Mouse (Mus musculus) hindbrain, postnatal 0 days (tissue): ENCODE measurements around the gene Ddx6. TPM values are rescaled to one million over a fixed set of nuclear protein-coding genes. Genes with fewer than 3 reads are reported as not detected.
A peak's percentile ranks its signal among the peaks of the same experiment; 100 is the strongest.

Experiments
- ATAC-seq: fragments of 200-750 bp; cut with Nextera tagmentation; 2 replicates; pipeline ENCODE4 v1.8.0; 2017; ENCODE audit warnings: mild to moderate bottlenecking, moderate TSS enrichment, moderate library complexity
- DNase-seq: peaks from one replicate; pipeline ENCODE4 v3.0.0-alpha.2; 2015; ENCODE audit warnings: low spot score
- H3K27ac ChIP-seq: fragments of 300-500 bp; sonication (generic); 2 replicates; pipeline ENCODE4 v1.5.1; 2014; ENCODE audit warnings: mild to moderate bottlenecking
- H3K27me3 ChIP-seq: fragments of 300-500 bp; sonication (generic); 2 replicates; pipeline ENCODE4 v1.6.1; 2014; ENCODE audit warnings: low read length, mixed read lengths; ENCODE audit not compliant: insufficient read depth
- H3K36me3 ChIP-seq: fragments of 300-500 bp; sonication (generic); 2 replicates; pipeline ENCODE4 v1.6.1; 2014; ENCODE audit warnings: low read length, mixed read lengths; ENCODE audit not compliant: insufficient read depth
- H3K4me1 ChIP-seq: fragments of 300-500 bp; sonication (generic); 2 replicates; pipeline ENCODE4 v1.6.1; 2014; ENCODE audit warnings: antibody characterized with exemption, low read length, mixed read lengths; ENCODE audit not compliant: insufficient read depth
- H3K4me2 ChIP-seq: fragments of 300-500 bp; sonication (generic); 2 replicates; pipeline ENCODE4 v1.6.1; 2014; ENCODE audit warnings: low read depth, mild to moderate bottlenecking, low read length, moderate library complexity, mixed read lengths
- H3K4me3 ChIP-seq: fragments of 300-500 bp; sonication (generic); 2 replicates; pipeline ENCODE4 v1.5.1; 2014; ENCODE audit warnings: low read length
- H3K9ac ChIP-seq: fragments of 300-500 bp; sonication (generic); replicated peaks from 2 replicates; pipeline ENCODE4 v1.6.1; 2014; ENCODE audit warnings: mild to moderate bottlenecking, low read length, moderate library complexity, mixed read lengths
- H3K9me3 ChIP-seq: fragments of 300-500 bp; sonication (generic); 2 replicates; pipeline ENCODE4 v1.6.1; 2016; ENCODE audit warnings: low read length, mixed read lengths
- CTCF ChIP-seq: IDR thresholded peaks from 2 replicates; pipeline ENCODE4 v1.5.1; 2016; ENCODE audit warnings: antibody characterized with exemption, control low read depth, low read depth
- WGBS: fragments of 180-500 bp; shearing (Covaris S2); extraction: QIAGEN DNeasy Blood & Tissue Kit; methylation state at CpG from one replicate; pipeline ENCODE4 v1.1.7; 2014; 5-methylcytosine and 5-hydroxymethylcytosine counted together
- polyA plus RNA-seq: library from polyadenylated mRNA; unstranded; fragments of >200 nt; fragmentation: Nextera tagmentation; extraction: Ambion mirVana; gene quantifications from 2 replicates; pipeline ENCODE4 v1.2.1, GENCODE M21; 2015
- total RNA-seq: library from RNA; depleted of rRNA; stranded (reverse); fragments of >200 nt; gene quantifications from 2 replicates; pipeline ENCODE4 v1.2.3, GENCODE M21; 2014; rRNA removed

The Ddx6 gene
- total and polyA plus RNA-seq, 2 experiments from 2014 or later = 22.7 to 52.9 TPM

- Histone ChIP-seq H3K27me3 (no peaks in the 10 kb centered on the region), H3K27ac (no peak overlapping the region), H3K4me3 (no peak overlapping the region), H3K9ac (no peak overlapping the region), H3K36me3 (no peaks in the 10 kb centered on the region), H3K4me2 (no peak overlapping the region), H3K9me3 (no peaks in the 10 kb centered on the region), H3K4me1 (no peaks in the 10 kb centered on the region)
- DNase-seq (no peak), ATAC-seq (no peak)
- 97% methylated on average over 2 of the region's 2 CpGs for WGBS
- peak; percentile 44 for TF ChIP-seq CTCF
Measured at GRCm38 (mm10) chr9:44678288-44678871, 73.7 kb downstream of the Ddx6 start.

DNA sequence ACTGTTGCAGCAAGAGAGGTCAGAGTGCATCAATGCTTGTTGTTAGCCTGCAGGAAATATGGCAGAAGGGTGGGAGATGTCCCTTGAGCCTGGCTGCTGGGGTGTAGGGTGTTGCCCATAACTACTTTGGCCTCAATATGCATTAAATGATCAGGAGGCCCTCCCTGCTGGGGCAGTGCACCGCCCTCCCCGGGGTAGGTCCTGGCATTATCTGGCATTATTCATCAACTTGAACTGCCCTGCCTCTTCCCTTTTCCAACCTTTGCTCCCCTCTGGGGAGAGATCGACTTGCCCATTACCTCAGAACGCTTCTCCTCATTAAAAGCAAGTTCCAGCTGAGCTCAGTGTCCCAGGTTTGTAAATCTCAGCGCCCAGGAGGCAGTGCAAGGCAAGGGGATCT, 74.9 kb downstream of the Ddx6 start:
- Histone ChIP-seq H3K27ac (no peak overlapping the region), H3K9ac (no peak overlapping the region), H3K4me2 (no peak overlapping the region), H3K9me3 (no peaks in the 10 kb centered on the region), H3K4me3 (no peak overlapping the region), H3K36me3 (no peaks in the 10 kb centered on the region), H3K4me1 (no peaks in the 10 kb centered on the region), H3K27me3 (no peaks in the 10 kb centered on the region)
- WGBS = 63% methylated on average over 5 of the region's 5 CpGs
- DNase-seq (no peak), ATAC-seq (no peak)
- no peak for TF ChIP-seq CTCF

DNA sequence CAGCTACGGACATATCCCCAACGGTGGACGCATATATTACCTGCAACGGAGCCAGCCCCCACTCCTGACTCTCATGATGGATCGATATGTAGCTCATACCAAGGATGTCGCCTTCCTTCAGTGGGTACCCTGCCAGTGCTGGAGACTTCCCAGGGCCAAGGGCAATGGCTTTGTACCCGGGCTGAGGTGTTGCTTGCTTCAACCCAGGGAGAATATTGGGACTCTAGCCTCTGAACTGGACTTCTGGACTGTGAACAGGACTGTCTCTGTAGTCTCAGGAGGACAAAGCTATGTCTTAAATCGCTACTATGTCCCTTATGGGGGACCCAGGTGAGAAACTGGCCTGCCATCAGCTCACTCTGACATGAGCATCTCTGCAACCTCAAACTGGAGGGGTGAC, 78.4 kb downstream of the Ddx6 start:
- H3K9me3 ChIP-seq = no peaks in the 10 kb centered on the region
- 87% methylated on average over 8 of the region's 8 CpGs for WGBS
- H3K36me3 ChIP-seq = 0 out of 2 replicates have a peak, but pooled peaks cover 7% of the 10 kb centered on the region
- no peak for ATAC-seq
- no peaks in the 10 kb centered on the region for H3K27me3 ChIP-seq
- H3K4me2 ChIP-seq = no peak overlapping the region
- no peak overlapping the region for H3K4me3 ChIP-seq
- H3K4me1 ChIP-seq = peaks cover 15% of the 10 kb centered on the region
- DNase-seq = no peak
- no peak overlapping the region for H3K27ac ChIP-seq
- TF ChIP-seq CTCF = no peak
- no peak overlapping the region for H3K9ac ChIP-seq

GRCm38 (mm10) chr9:44685346-44686330, 80.9 kb downstream of the Ddx6 start:
- H3K36me3 ChIP-seq = 0 out of 2 replicates have a peak, but pooled peaks cover 12% of the 10 kb centered on the region
- DNase-seq (peak; percentile 90), ATAC-seq (peak; percentile 54)
- WGBS = 27% methylated on average over 14 of the region's 14 CpGs
- no peak overlapping the region for H3K9ac ChIP-seq
- peaks cover 15% of the 10 kb centered on the region for H3K4me1 ChIP-seq
- H3K4me3 ChIP-seq = no peak overlapping the region
- H3K4me2 ChIP-seq = no peak overlapping the region
- H3K9me3 ChIP-seq = no peaks in the 10 kb centered on the region
- H3K27me3 ChIP-seq = no peaks in the 10 kb centered on the region
- 0 out of 2 replicates have a peak overlapping the region, but pooled peaks have one; percentile 3 for H3K27ac ChIP-seq
- TF ChIP-seq CTCF = peak; percentile 100

DNA sequence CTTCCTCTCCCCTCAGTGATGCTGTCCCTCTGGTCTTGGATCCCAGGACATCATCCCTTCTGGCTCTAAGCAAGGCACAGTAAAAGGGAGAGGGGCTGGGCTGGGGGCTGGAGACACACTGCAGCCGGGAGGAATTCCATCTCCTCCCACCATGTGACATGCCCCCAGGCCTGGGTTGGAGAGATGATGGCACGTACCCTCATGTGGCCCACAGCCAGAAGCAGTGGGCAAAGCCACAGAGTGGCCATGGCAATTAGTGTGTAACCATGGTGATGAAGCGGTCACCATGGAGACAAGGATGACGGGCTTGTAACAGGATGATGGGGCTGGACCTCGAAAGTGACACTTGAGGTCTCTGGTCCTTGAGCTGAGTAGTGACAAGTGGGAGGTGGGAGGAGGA, 81.9 kb downstream of the Ddx6 start:
- Histone ChIP-seq H3K27me3 (no peaks in the 10 kb centered on the region), H3K9me3 (no peaks in the 10 kb centered on the region), H3K27ac (peak overlapping the region; percentile 56; the same call in 1 of the 2 replicates), H3K4me2 (0 out of 2 replicates have a peak overlapping the region, but pooled peaks have one; percentile 7), H3K4me1 (peaks cover 15% of the 10 kb centered on the region), H3K9ac (no peak overlapping the region), H3K4me3 (no peak overlapping the region), H3K36me3 (peaks cover 18% of the 10 kb centered on the region; the same call in 1 of the 2 replicates)
- ATAC-seq = peak; percentile 77
- 18% methylated on average over 5 of the region's 5 CpGs for WGBS
- TF ChIP-seq CTCF = no peak
- peak; percentile 90 for DNase-seq

DNA sequence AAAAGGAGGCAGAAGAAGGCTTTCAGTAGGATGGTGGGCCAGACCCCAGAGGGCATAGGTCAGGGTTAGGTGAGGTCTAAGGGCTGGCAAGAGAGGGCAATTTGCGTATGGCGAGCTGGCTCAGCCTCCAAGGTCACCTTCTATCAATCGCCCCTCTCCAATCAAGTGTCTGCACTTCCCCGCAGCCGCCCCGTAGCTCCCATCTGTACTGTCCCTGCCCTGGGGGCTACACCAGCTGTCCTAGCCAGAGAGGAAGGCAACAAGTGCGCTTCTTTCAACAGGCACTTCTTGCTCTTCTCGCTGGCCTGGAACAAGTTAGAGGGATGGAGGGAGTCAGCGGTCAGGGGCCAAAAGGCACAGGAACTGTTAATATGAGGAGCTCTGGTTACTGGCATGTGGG, 83.3 kb downstream of the Ddx6 start:
- Histone ChIP-seq H3K4me1 (peaks cover 15% of the 10 kb centered on the region), H3K4me2 (no peak overlapping the region), H3K27me3 (no peaks in the 10 kb centered on the region), H3K4me3 (no peak overlapping the region), H3K9ac (no peak overlapping the region), H3K36me3 (peaks cover 20% of the 10 kb centered on the region; the same call in 1 of the 2 replicates), H3K27ac (no peak overlapping the region), H3K9me3 (no peaks in the 10 kb centered on the region)
- peak; percentile 31 for DNase-seq
- TF ChIP-seq CTCF = no peak
- WGBS = 54% methylated on average over 9 of the region's 9 CpGs
- no peak for ATAC-seq

Other genes starting within 250 kb of the Ddx6 start
- gene Vps11, start 243.2 kb upstream of the Ddx6 start, total RNA-seq = 41.6 and 53.2 TPM in 2 replicates
- 39.3 and 39.9 TPM in 2 replicates for gene Vps11, start 243.2 kb upstream of the Ddx6 start, polyA plus RNA-seq
- 60.6 and 95.7 TPM in 2 replicates for gene Hyou1, start 225.4 kb upstream of the Ddx6 start, total RNA-seq
- gene Hyou1, start 225.4 kb upstream of the Ddx6 start, polyA plus RNA-seq = 15.5 and 17.4 TPM in 2 replicates
- 72.7 and 93.9 TPM in 2 replicates for gene Slc37a4, start 208.0 kb upstream of the Ddx6 start, total RNA-seq
- gene Slc37a4, start 208.0 kb upstream of the Ddx6 start, polyA plus RNA-seq = 40.2 and 40.3 TPM in 2 replicates
- gene Rps25, start 197.8 kb upstream of the Ddx6 start, total RNA-seq = 190 and 229 TPM in 2 replicates
- gene Rps25, start 197.8 kb upstream of the Ddx6 start, polyA plus RNA-seq = 1,650 and 1,709 TPM in 2 replicates
- gene Trappc4, start 197.3 kb upstream of the Ddx6 start, total RNA-seq = 108 and 120 TPM in 2 replicates
- 293 and 307 TPM in 2 replicates for gene Trappc4, start 197.3 kb upstream of the Ddx6 start, polyA plus RNA-seq
- 14.7 and 23.6 TPM in 2 replicates for gene Ccdc84, start 186.3 kb upstream of the Ddx6 start, total RNA-seq
- gene Ccdc84, start 186.3 kb upstream of the Ddx6 start, polyA plus RNA-seq = 26.0 and 31.1 TPM in 2 replicates
- not detected in 2 replicates for gene Foxr1, start 163.8 kb upstream of the Ddx6 start, total RNA-seq
- not detected in 2 replicates for gene Foxr1, start 163.8 kb upstream of the Ddx6 start, polyA plus RNA-seq
- gene Upk2, start 149.9 kb upstream of the Ddx6 start, total RNA-seq = not detected in 2 replicates
- not detected in 2 replicates for gene Upk2, start 149.9 kb upstream of the Ddx6 start, polyA plus RNA-seq
- gene Bcl9l, start 122.1 kb upstream of the Ddx6 start, total RNA-seq = 32.7 and 44.5 TPM in 2 replicates
- 7.8 and 8.4 TPM in 2 replicates for gene Bcl9l, start 122.1 kb upstream of the Ddx6 start, polyA plus RNA-seq
- gene Cxcr5, start 43.0 kb upstream of the Ddx6 start, total RNA-seq = not detected in 2 replicates
- not detected in 2 replicates for gene Cxcr5, start 43.0 kb upstream of the Ddx6 start, polyA plus RNA-seq
- gene Treh, start 68.3 kb downstream of the Ddx6 start, total RNA-seq = not detected in 2 replicates
- not detected in 2 replicates for gene Treh, start 68.3 kb downstream of the Ddx6 start, polyA plus RNA-seq
- 114 and 152 TPM in 2 replicates for gene Phldb1, start 130.3 kb downstream of the Ddx6 start, total RNA-seq
- 31.9 and 35.3 TPM in 2 replicates for gene Phldb1, start 130.3 kb downstream of the Ddx6 start, polyA plus RNA-seq
- gene Arcn1, start 163.0 kb downstream of the Ddx6 start, total RNA-seq = 77.1 and 88.4 TPM in 2 replicates
- gene Arcn1, start 163.0 kb downstream of the Ddx6 start, polyA plus RNA-seq = 102 and 109 TPM in 2 replicates
- gene Ift46, start 163.0 kb downstream of the Ddx6 start, total RNA-seq = 56.0 and 61.6 TPM in 2 replicates
- 142 and 144 TPM in 2 replicates for gene Ift46, start 163.0 kb downstream of the Ddx6 start, polyA plus RNA-seq
- gene Tmem25, start 194.4 kb downstream of the Ddx6 start, total RNA-seq = 26.3 and 41.3 TPM in 2 replicates
- 28.9 and 31.9 TPM in 2 replicates for gene Tmem25, start 194.4 kb downstream of the Ddx6 start, polyA plus RNA-seq
- not detected in 2 replicates for gene Ttc36, start 198.2 kb downstream of the Ddx6 start, total RNA-seq
- gene Ttc36, start 198.2 kb downstream of the Ddx6 start, polyA plus RNA-seq = 1.7 TPM in 1 of 2 replicates, not detected in the other